Mouse (Mus musculus): ENCODE measurements around the gene Endov. TPM values are rescaled to one million over a fixed set of nuclear protein-coding genes. Genes with fewer than 3 reads are reported as not detected.

Endov gene
- total and polyA plus RNA-seq, 3 experiments = 13.0 to 18.5 (median 13.3) TPM

DNA sequence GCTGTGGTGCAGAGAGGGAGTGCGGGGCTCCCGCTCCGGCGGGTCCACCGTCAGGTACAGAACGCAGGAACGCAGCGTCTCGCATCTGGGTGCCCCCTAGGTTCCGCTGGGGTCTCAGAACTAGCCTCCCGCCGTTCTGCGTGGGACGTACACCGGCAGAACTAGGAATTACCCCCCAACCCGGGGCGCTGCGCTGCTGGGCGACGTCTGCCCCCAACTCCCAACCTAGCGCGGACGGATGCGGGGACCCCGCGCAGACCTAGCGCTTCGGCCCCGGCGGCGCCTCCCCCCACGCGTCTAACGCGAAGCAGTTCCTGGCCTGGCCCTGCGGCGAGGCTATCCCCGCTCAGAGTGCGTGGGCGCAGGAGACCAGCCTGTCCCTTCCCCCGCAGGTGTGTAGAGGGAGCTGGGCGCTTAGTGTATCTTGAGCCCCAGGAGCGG lies 58.2 kb downstream of the Endov start:
- DNase-seq (ENCODE audit: extremely low read depth) = no peak
- TF ChIP-seq KAT2A (IDR thresholded peaks at IDR 0.05; ENCODE audit: insufficient replicate concordance, low read length) (no peak), PAX5 (IDR thresholded peaks at IDR 0.05; ENCODE audit: low read length) (no peak), MXI1 (IDR thresholded peaks at IDR 0.05; ENCODE audit: low read depth, low read length) (no peak), SMC3 (IDR thresholded peaks at IDR 0.05; ENCODE audit: low read depth, low read length) (no peak), ZNF384 (IDR thresholded peaks at IDR 0.05; ENCODE audit: low read depth, low read length) (no peak), JUN (IDR thresholded peaks at IDR 0.05; ENCODE audit: insufficient read depth, low read depth, low read length) (no peak), POLR2AphosphoS2 (IDR thresholded peaks at IDR 0.05; ENCODE audit: low read depth, low read length) (no peak), EP300 (IDR thresholded peaks at IDR 0.05; ENCODE audit: low read length) (no peak), CTCF (conservative IDR thresholded peaks at IDR 0.05 in 1 of 2, IDR thresholded peaks at IDR 0.05 in 1 of 2; ENCODE audit: low read depth in 2 of 2, low read length in 2 of 2) (no peak), CHD2 (IDR thresholded peaks at IDR 0.05; ENCODE audit: low read length) (no peak), BHLHE40 (IDR thresholded peaks at IDR 0.05; ENCODE audit: low read depth, low read length) (no peak), ZMIZ1 (IDR thresholded peaks at IDR 0.05; ENCODE audit: low read depth, low read length) (no peak), NRF1 (IDR thresholded peaks at IDR 0.05; ENCODE audit: low read depth, low read length) (no peak), MEF2A (IDR thresholded peaks at IDR 0.05; ENCODE audit: borderline replicate concordance, low read depth, low read length) (no peak), USF1 (IDR thresholded peaks at IDR 0.05; ENCODE audit: low read depth, low read length) (no peak), RAD21 (IDR thresholded peaks at IDR 0.05; ENCODE audit: low read depth, low read length) (no peak)
- peaks cover 45% of the 10 kb centered on the region for H3K27me3 ChIP-seq (replicated peaks)
- no peak overlapping the region for H3K27ac ChIP-seq (ENCODE audit: insufficient read depth, low read depth)
- no peak overlapping the region for H3K9ac ChIP-seq (ENCODE audit: insufficient read depth, low read depth)
- peaks cover 3 to 6% of the 10 kb centered on the region in 2 experiments; a peak in 2 of 4 replicates for H3K4me1 ChIP-seq (ENCODE audit: control insufficient read depth in 1 of 2, insufficient read depth in 2 of 2)
- no peak overlapping the region for H3K4me2 ChIP-seq (ENCODE audit: insufficient read depth, low read depth, poor library complexity, severe bottlenecking)
- H3K9me3 ChIP-seq (replicated peaks; ENCODE audit: low read length) = peaks cover 34% of the 10 kb centered on the region
- in situ Hi-C loops (cut with MboI; ENCODE audit: low pct_ligation_motif_present, low pct_unique_long_range_greater_than_20kb, low sequenced_read_pairs) (no loop called here), dilution Hi-C loops (cut with MboI; ENCODE audit: extremely low pct_ligation_motif_present, extremely low pct_unique_long_range_greater_than_20kb, low sequenced_read_pairs) (no loop called here)
- no peak overlapping the region for H3K4me3 ChIP-seq (replicated peaks in 1 of 3; ENCODE audit: low read depth in 2 of 3, low read length in 2 of 3, poor library complexity in 1 of 3)
- H3K79me2 ChIP-seq (replicated peaks; ENCODE audit: control insufficient read depth, extremely low read depth, insufficient read depth, poor library complexity, severe bottlenecking) = no peaks in the 10 kb centered on the region
- no peaks in the 10 kb centered on the region for H3K36me3 ChIP-seq (replicated peaks in 1 of 2; ENCODE audit: control insufficient read depth in 1 of 2, insufficient read depth in 1 of 2, low read length in 1 of 2)

DNA sequence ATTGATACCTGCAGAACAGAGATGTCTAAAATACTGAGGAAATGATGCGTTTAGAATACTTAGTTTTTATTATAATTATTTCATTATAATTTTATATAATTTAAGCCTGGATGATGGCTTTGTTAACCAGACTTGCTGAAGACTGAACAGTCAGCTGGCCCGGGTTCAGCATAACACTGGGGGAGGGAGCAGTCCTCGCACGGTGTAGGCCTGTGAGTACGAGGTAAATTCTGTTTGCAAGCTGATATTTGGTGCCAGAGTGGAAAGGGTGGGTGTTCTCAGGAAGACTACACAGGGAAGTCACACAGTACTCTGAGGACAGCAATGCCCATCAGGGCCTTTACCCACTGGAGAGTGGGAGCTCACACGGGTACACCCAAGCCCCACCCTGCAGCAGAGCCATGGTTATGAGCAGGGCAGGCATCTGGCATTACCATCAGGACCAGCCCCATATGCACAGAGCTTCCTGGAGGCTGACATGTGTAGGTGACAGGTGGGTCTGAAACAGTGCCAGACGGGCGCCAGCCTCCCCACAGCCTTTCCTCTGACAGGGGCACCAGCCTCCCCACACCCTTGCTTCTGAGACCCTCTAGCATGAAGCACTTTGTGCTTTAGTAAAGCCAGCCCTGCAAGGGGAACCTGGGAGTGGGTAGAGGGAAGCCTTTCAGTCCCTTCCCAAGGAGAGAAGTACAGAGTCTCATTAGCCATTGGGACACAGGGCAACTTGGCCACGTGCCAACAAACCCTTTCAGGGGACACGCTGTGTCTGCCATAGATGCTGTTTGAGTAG lies 59.6 kb downstream of the Endov start:
- Histone ChIP-seq H3K27me3 (replicated peaks) (peaks cover 45% of the 10 kb centered on the region), H3K9ac (ENCODE audit: insufficient read depth, low read depth) (no peak overlapping the region), H3K27ac (ENCODE audit: insufficient read depth, low read depth) (no peak overlapping the region), H3K4me3 (replicated peaks in 1 of 3; ENCODE audit: low read depth in 2 of 3, low read length in 2 of 3, poor library complexity in 1 of 3) (no peak overlapping the region), H3K4me2 (ENCODE audit: insufficient read depth, low read depth, poor library complexity, severe bottlenecking) (no peak overlapping the region), H3K36me3 (replicated peaks in 1 of 2; ENCODE audit: control insufficient read depth in 1 of 2, insufficient read depth in 1 of 2, low read length in 1 of 2) (no peaks in the 10 kb centered on the region), H3K9me3 (replicated peaks; ENCODE audit: low read length) (peaks cover 34% of the 10 kb centered on the region), H3K79me2 (replicated peaks; ENCODE audit: control insufficient read depth, extremely low read depth, insufficient read depth, poor library complexity, severe bottlenecking) (no peaks in the 10 kb centered on the region), H3K4me1 (ENCODE audit: control insufficient read depth in 1 of 2, insufficient read depth in 2 of 2) (peaks cover 3 to 4% of the 10 kb centered on the region in 2 experiments; a peak in 2 of 4 replicates)
- TF ChIP-seq ELF1 (IDR thresholded peaks at IDR 0.05; ENCODE audit: low read depth, low read length) = no peak
- TF ChIP-seq CHD2 (IDR thresholded peaks at IDR 0.05; ENCODE audit: low read length) = no peak
- TF ChIP-seq USF1 (IDR thresholded peaks at IDR 0.05; ENCODE audit: low read depth, low read length) = no peak
- TF ChIP-seq JUN (IDR thresholded peaks at IDR 0.05; ENCODE audit: insufficient read depth, low read depth, low read length) = no peak
- in situ Hi-C loops (cut with MboI; ENCODE audit: low pct_ligation_motif_present, low pct_unique_long_range_greater_than_20kb, low sequenced_read_pairs) (no loop called here), dilution Hi-C loops (cut with MboI; ENCODE audit: extremely low pct_ligation_motif_present, extremely low pct_unique_long_range_greater_than_20kb, low sequenced_read_pairs) (no loop called here)
- DNase-seq (ENCODE audit: extremely low read depth) = no peak
